Mouse (Mus musculus) induced T-regulatory cell, adult 2 months (primary cell): ENCODE data around the gene Polr1d.

ENCODE experiments used
- DNase-seq: peaks from one replicate; pipeline ENCODE4 v3.0.0-alpha.2; 2012; ENCODE audit warnings: low read depth

Polr1d gene

DNA sequence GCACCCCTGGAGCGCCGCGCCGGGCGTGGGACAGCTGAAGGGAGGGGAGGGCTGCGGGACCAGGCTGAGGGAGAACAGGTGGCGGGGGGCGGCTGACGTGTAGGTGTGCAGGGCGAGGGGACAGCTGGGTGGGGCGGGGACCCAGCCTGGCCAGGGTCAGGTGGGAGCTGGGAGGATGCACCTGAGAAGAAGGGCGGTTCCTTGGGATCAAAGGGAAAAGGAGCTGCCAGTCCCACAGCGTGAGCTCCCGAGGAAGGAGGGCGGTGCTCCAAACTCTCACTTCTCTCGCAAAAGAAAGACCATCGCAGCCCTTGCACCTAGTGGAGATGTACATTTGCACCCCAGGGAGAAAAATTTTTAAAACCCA is at the start of gene Polr1d:
Gene Polr1d, plus strand, starts transcription at position 252 of the 367 bp plus-strand sequence.
- no peak for DNase-seq

GRCm38 (mm10) chr5:147031281-147031680 is 45.6 kb upstream of the Polr1d start:
- DNase-seq, result no peak

DNA sequence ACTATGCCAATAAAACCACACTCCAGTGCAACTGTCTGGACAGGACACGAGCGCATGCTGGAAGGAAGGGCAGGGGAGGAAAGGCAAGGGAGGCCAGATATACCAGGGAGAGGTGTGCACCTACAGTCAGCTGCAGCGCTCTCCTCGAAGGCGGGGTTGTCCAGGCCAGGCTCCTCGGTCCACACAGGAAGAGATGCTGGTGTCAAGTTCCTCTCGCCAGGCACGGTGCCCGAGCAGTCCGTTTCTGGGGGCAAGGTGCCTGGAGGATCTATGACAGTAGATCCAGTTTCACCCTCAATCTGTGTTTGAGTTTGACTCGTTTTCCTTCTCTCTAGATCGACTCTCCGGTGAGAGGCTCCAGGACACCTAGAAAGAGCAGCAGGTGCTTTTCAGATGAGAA is 43.7 kb upstream of the Polr1d start:
- no peak for DNase-seq

- DNase-seq, result no peak
Observed at GRCm38 (mm10) chr5:147034283-147034682, 42.6 kb upstream of the Polr1d start.

- no peak for DNase-seq
Observed at GRCm38 (mm10) chr5:147035301-147035700, 41.5 kb upstream of the Polr1d start.

GRCm38 (mm10) chr5:147036028-147036427 is 40.8 kb upstream of the Polr1d start:
- DNase-seq, result no peak

DNA sequence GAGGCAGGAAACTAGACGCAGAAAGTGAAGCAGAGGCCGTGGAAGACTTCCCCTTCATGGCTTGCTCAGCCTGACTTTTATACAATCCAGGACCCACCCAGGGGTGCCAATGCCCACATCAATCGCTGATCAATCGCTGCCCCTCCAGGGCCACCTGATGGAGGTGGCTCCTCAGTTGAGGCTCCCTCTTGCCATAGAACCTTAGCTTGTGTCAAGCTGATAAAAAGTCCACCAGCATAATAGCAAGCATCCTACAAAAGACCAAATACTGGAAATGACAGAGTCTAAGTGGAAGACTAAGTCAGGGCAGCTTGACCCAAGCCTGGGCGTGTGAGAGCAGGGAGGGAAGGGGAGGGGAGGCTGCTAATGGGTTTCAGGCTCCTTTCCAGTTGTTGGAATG is 40.2 kb upstream of the Polr1d start:
- DNase-seq, result no peak

- DNase-seq, result no peak
Observed at GRCm38 (mm10) chr5:147037601-147038000, 39.2 kb upstream of the Polr1d start.

- DNase-seq, result no peak
Observed at GRCm38 (mm10) chr5:147039394-147039793, 37.5 kb upstream of the Polr1d start.

DNA sequence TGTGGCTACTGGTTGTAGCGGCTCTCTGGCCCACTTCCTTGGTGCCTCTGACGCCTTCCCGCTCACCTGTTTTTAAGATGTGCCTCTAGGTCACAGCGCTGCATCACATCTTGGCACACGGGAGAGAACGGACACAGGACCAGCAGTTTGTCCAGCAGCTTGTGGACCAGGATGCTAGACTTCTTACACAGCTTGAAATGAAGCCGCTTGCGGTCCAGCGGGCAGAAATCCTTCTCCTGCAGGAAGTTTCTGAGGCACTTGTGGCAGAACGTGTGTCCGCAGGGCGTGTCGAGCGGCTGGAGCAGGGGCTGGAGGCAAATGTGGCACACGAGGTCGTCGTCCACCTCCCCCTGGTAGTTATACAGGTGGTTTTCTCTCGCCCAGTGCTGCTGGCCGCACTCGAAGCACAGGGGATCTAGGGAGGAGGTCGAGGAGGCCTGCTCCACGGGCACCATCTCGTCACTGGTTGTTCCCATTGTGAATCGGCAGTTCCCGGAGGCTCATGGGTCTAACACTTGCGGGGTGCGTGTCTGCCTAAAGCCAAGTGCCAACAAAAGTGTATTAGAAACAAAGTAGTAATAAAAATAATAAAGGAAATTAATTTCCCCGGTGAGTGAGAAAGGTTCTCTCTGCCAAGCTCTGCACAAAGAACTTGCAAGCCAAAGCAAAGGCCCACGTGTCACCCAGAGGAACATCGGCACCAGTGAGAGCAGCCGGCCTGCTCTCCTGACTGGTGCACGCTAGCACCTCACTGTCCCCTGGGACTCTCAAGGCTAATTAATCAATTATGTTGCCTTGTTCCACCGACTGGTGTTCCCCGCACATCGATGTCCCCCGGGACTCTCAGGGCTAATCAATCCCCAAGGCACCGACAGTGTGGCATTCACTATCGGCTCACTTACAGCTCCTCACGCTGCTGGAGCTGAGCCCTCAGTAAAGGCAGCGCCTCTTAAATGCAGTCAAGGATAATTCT is 34.6 kb upstream of the Polr1d start:
- no peak for DNase-seq

- DNase-seq, result no peak
Observed at GRCm38 (mm10) chr5:147043240-147043844, 33.5 kb upstream of the Polr1d start.

GRCm38 (mm10) chr5:147045311-147045710 is 31.5 kb upstream of the Polr1d start:
- no peak for DNase-seq

DNA sequence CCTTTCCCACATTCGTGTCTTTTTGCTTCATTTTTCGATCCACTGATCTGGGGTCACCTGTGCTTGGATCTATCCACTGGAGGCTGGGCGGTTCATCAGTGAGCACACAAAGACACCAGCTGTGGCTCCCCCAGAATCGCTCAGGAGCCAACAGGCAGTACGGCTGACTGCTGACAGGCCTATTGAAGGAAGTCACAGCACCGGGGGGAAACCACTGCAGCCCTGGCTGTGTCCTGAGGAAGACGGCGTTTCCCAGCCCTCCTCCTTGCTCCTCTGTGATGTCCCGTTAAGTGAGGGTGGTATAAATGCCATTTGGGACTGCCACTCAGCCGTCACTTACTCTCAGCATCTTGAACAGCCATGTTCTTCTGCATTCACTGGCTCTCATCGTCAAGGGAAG is 30.9 kb upstream of the Polr1d start:
- no peak for DNase-seq

- DNase-seq, result peak; percentile 64
Observed at GRCm38 (mm10) chr5:147049544-147050209, 27.2 kb upstream of the Polr1d start.

DNA sequence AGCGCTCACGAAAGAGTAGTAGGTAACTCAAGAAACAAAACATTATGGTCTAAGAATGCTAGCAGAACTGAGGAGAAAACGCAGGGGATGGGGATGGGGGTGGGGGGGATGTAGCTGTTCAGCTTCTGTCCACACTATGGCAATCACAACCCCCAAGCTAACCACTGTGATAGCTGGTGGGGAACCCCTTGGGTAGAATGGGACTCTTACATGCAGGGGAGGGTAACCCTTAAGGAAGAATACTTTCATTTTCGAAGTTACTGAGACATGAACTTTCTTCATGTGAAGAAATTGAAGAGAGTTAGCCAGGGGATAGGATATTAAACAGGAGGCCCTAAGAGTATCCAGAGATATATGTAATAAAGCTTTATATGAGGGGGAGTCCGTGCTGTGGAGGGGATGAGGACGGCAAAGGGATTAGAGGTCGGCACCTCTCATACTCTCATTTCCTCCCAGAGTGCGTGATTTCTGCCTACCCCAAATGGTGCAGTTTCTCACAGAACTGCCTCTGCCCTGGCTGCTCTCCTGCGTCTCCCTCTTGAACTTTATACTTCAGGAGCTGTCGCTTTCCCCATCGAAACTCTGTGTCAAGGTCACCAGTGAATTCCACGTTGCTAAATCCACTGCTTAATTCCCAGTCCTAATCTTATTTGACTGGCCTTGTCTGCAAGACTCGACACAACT is 25.9 kb upstream of the Polr1d start:
- DNase-seq, result peak; percentile 83

- DNase-seq, result no peak
Observed at GRCm38 (mm10) chr5:147051500-147052308, 25.1 kb upstream of the Polr1d start.

GRCm38 (mm10) chr5:147052309-147052558 is 24.6 kb upstream of the Polr1d start:
- DNase-seq, result peak; percentile 34

DNA sequence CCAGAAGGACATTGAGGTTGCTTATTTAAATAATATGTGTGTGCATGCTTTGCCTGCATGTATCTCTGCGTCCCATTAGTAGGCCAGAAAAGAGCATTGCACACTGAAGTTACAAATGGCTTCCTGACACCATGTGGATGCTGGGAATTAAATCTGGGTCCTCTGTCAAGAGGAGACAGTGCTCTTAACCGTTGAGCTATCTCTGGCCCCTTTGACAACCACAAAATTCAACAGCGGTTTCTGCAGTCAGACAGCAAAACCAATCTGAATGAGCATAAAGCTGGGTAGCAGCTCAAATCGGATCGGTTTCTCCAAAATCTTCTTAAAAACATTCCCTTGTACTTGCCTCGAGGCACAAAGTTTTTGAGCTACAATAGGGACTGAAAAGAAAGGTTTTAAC is 23.8 kb upstream of the Polr1d start:
- peak; percentile 15 for DNase-seq

DNA sequence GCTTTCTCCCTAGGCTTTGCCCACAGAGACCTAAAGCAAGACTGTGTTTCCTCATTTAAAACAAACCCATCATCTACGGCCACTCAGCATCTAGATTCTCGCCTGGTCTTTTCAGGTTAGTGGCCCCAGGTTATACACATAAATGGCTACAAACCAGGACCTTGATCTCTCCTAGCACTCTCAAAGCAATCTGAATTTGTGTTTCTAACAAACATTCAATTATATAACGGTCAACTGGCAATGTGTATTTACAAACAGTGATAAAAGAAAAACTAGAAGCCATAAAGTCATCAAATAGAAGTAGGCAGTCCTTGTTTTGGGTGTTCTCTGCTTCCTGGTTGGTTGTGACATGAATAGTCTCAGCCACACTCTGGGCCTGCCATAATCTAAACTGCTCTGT is 23.4 kb upstream of the Polr1d start:
- peak; percentile 9 for DNase-seq

DNA sequence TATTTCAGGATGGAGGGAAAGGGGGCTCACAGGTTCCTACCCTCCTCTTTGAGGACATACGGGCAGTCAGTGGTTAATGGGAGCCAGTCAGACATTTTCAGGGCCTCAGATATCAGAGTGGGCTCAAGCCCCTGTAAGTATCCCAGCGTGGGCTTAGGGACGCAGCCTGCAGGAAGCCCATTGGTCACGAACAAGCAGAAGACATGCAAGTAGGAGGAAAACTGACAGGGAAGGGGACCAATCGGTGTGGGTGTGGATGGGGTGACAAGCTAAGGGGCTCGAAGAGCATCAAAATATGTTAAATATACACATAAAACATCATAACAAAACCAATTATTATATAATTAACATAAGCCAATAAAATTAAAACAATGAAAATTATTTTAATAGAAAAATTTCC is 22.5 kb upstream of the Polr1d start:
- DNase-seq, result no peak

- peak; percentile 18 for DNase-seq
Observed at GRCm38 (mm10) chr5:147054747-147055270, 22.0 kb upstream of the Polr1d start.
